Mouse (Mus musculus) erythroblast, embryonic 14.5 days (primary cell): Measurements from ENCODE around the gene Dhx57. TPM values are rescaled to one million over a fixed set of nuclear protein-coding genes. Genes with fewer than 3 reads are reported as not detected.

Experiments used
- H3K27me3 ChIP-seq: 2 replicates; pipeline ENCODE4 v1.6.1; 2012; ENCODE audit warnings: inconsistent platforms; ENCODE audit not compliant: control insufficient read depth
- H3K36me3 ChIP-seq: 2 replicates; pipeline ENCODE4 v1.6.1; 2012; ENCODE audit warnings: mild to moderate bottlenecking, inconsistent platforms; ENCODE audit not compliant: control insufficient read depth
- H3K4me1 ChIP-seq: 2 replicates; pipeline ENCODE4 v1.6.1; 2012; ENCODE audit warnings: inconsistent platforms; ENCODE audit not compliant: control insufficient read depth
- H3K4me3 ChIP-seq: replicated peaks from 2 replicates; pipeline ENCODE3; 2012; ENCODE audit warnings: moderate library complexity, mild to moderate bottlenecking, inconsistent platforms
- H3K9me3 ChIP-seq: 2 replicates; pipeline ENCODE4 v1.6.1; 2012; ENCODE audit warnings: low read length, inconsistent platforms, mixed read lengths; ENCODE audit not compliant: control insufficient read depth
- GATA1 ChIP-seq: IDR thresholded peaks from 2 replicates; pipeline ENCODE4 v1.6.1; 2012; ENCODE audit warnings: low read length, inconsistent platforms, mixed read lengths
- TAL1 ChIP-seq: IDR thresholded peaks from 3 replicates; pipeline ENCODE4 v1.6.1; 2012; ENCODE audit warnings: low read length, inconsistent platforms, mixed read lengths
- polyA plus RNA-seq: library from polyadenylated mRNA; stranded (reverse); fragments of >175 nt; gene quantifications from 2 replicates; pipeline ENCODE4 v1.2.3, GENCODE M21; 2012

Gene Dhx57
- 0.24 and 0.26 TPM in 2 replicates for polyA plus RNA-seq

DNA sequence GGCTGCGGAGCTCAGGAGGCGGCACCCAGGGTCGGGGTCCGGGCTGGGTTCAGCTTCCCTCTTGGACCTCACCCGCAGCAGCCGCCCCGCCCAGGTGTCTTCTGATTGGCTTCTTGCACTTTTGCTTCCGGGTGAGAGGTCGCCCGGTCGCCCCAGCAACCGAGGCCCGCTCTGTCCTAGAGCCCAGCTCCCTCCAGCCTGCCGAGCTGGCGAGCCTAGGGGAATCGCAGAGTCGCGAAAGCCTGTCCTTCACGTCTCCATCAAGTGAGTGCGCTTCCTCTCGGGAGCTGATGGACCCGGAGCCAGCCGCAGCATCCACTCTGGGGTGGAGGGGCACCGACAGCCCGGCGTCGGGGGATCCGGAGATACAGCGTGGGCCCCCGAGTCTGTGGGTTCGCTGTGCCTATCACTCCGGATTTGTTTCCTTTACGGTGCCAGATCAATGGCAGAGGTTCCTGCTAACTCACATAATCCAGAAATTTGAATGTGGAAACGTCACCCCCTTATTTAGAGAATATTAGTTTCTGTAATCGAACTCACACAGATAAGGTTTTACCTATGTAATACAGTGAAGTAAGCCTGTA lies at the start of gene Dhx57, which contains the start of gene Morn2:
TSS of gene Dhx57 (minus strand) at position 403 of the 584 bp plus-strand sequence.
TSS of gene Morn2 (plus strand) at position 130 of the 584 bp plus-strand sequence.
- TF ChIP-seq TAL1: no peak
- no peak for TF ChIP-seq GATA1
- Histone ChIP-seq H3K9me3 (no peaks in the 10 kb centered on the region), H3K27me3 (no peaks in the 10 kb centered on the region)

GRCm38 (mm10) chr17:80332386-80332785 lies 42.1 kb upstream of the Dhx57 start:
- no peak overlapping the region for H3K4me3 ChIP-seq
- no peaks in the 10 kb centered on the region for H3K36me3 ChIP-seq

More for the DNA sequence above, at the start of gene Dhx57, which contains the start of gene Morn2:
- peak within 1 kb of the TSS; percentile 90 for H3K4me3 ChIP-seq
- H3K4me1 ChIP-seq: peaks cover 20% of the 10 kb centered on the region
- H3K36me3 ChIP-seq: no peaks in the 10 kb centered on the region

DNA sequence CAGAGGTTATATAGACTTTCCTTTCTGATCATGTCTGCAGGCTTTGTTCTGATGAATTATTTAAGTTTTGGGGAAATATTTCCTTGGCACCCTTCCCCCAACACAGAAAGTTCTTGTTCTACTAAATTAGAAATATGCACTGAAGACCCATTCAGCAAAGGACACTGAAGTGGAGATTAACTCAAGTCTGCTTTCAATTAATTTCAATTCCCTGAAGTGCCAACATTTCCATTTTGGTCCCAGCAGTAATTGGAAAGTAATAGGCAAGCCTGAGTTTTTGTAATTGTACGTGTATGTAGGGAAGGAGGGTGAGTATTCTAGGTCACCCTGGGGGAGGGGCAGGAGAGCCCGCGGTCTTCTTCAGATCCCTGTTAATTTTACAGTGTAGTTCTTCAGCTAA lies 36.2 kb upstream of the Dhx57 start:
- no peaks in the 10 kb centered on the region for H3K36me3 ChIP-seq
- H3K4me1 ChIP-seq: no peaks in the 10 kb centered on the region
- TF ChIP-seq GATA1: no peak
- no peak for TF ChIP-seq TAL1

More at GRCm38 (mm10) chr17:80332386-80332785, 42.1 kb upstream of the Dhx57 start:
- TF ChIP-seq TAL1: no peak
- no peak for TF ChIP-seq GATA1
- Histone ChIP-seq H3K4me1 (no peaks in the 10 kb centered on the region), H3K27me3 (no peaks in the 10 kb centered on the region), H3K9me3 (no peaks in the 10 kb centered on the region)

DNA sequence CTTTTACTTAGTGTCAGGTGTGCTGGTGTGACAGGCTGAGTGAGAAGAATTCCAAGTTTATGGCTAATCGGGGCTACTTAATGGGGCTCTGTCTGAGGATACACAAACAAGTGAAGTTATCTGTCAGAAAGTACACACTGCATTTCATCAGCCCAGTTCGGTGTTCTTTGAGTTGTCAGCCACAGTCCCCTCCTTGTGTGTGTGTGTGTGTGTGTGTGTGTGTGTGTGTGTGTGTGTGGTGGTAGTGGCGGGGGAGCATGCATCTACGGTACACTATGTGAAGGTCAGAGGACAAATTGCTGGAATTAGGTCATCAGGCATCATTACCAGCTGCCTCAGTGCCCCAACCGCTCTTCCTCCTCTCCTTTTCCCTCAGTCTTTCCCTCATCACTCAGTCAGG lies 35.2 kb upstream of the Dhx57 start:
- TF ChIP-seq TAL1 (no peak), GATA1 (no peak)
- Histone ChIP-seq H3K4me3 (no peak overlapping the region), H3K9me3 (no peaks in the 10 kb centered on the region), H3K27me3 (no peaks in the 10 kb centered on the region), H3K4me1 (no peaks in the 10 kb centered on the region), H3K36me3 (no peaks in the 10 kb centered on the region)

More for the DNA sequence above, 36.2 kb upstream of the Dhx57 start:
- Histone ChIP-seq H3K27me3 (no peaks in the 10 kb centered on the region), H3K9me3 (no peaks in the 10 kb centered on the region), H3K4me3 (no peak overlapping the region)

DNA sequence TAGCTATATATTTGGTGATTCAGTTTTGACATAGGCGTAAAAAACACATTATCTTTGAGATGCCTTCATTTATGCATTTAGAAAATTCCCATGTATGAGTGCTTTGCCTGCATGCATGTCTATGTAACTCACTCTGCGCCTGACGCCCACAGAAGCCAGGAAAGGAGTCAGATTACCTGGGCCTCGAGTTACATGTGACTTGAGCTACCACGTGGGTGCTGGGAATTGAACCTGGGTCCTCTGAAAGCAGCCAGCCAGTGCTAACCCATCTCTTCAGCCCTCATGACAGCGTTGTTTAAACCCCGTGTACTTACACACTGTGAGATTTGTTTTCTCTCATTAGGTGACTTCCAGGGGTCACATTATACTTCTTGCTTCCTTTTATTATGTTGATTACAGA lies 34.2 kb upstream of the Dhx57 start:
- Histone ChIP-seq H3K36me3 (no peaks in the 10 kb centered on the region), H3K27me3 (no peaks in the 10 kb centered on the region), H3K9me3 (no peaks in the 10 kb centered on the region), H3K4me1 (no peaks in the 10 kb centered on the region), H3K4me3 (no peak overlapping the region)
- TF ChIP-seq GATA1: no peak
- TF ChIP-seq TAL1: no peak

DNA sequence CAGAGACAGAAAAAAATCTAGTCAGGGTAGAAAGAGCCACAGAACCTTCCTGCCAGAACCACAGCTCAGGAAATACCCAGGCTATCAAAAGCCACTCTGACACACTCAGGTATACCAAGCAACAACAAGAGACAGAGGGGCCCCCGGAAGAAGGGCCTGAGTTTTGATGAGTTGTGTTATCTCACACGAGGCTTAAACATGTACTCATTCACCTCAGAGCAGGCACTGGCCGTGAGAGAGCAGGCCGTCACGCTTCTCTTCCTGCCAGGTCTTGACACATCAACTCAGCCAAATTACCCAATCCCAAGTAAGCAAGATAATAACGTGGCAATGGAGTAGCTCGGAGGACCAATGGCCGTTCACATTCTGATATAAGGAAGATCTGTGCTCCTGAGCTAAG lies 33.4 kb upstream of the Dhx57 start:
- no peak overlapping the region for H3K4me3 ChIP-seq
- no peaks in the 10 kb centered on the region for H3K4me1 ChIP-seq
- H3K9me3 ChIP-seq: no peaks in the 10 kb centered on the region
- H3K27me3 ChIP-seq: no peaks in the 10 kb centered on the region
- TF ChIP-seq GATA1 (no peak), TAL1 (no peak)
- H3K36me3 ChIP-seq: no peaks in the 10 kb centered on the region

DNA sequence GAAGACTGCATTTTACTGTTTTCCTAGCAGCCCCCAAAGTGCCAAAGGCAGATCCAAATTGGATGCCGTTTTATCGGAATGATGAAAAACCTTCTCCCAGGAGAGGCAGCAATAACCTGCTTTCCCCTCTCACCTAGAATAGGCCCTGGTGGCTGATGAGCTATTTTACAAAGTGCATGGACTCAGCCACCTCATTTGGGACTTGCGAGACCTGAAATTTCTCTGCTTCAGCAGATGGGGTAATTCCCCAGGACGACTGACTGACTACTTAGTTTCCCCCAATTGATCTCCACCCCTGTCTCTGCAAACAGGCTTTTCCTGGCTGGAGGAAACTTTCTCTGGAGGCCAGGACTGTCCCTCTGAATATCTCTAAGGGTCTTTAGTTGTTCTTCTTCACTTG lies 32.7 kb upstream of the Dhx57 start:
- no peaks in the 10 kb centered on the region for H3K36me3 ChIP-seq
- H3K27me3 ChIP-seq: no peaks in the 10 kb centered on the region
- no peak overlapping the region for H3K4me3 ChIP-seq
- no peak for TF ChIP-seq GATA1
- TF ChIP-seq TAL1: no peak
- H3K9me3 ChIP-seq: no peaks in the 10 kb centered on the region
- no peaks in the 10 kb centered on the region for H3K4me1 ChIP-seq

- Histone ChIP-seq H3K36me3 (no peaks in the 10 kb centered on the region), H3K4me3 (no peak overlapping the region)
- TF ChIP-seq TAL1: no peak
- no peak for TF ChIP-seq GATA1
These were observed 32.0 kb upstream of the Dhx57 start for GRCm38 (mm10) chr17:80322228-80322627.

DNA sequence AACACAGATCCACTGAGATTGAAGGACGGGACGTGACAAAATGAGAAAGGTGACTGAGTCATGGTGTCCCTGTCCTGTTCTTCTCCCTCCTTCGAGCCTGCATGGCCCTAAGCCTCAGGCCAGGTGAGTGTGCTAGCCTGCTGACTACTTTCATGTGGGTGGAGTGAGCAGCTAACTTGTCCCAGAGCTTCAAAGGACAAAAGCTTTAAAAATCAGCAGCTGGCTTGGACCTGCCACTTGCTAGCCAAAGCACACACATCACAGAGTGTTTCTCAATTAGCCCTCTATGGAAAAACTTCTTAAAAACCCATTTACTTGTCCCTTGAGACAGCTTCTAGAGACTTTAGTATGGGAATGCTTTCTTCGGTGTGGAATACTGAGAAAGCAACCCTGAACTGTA lies 22.1 kb upstream of the Dhx57 start:
- H3K4me3 ChIP-seq: no peak overlapping the region
- no peaks in the 10 kb centered on the region for H3K27me3 ChIP-seq
- no peaks in the 10 kb centered on the region for H3K9me3 ChIP-seq
- no peak for TF ChIP-seq TAL1
- no peak for TF ChIP-seq GATA1
- no peaks in the 10 kb centered on the region for H3K4me1 ChIP-seq
- H3K36me3 ChIP-seq: no peaks in the 10 kb centered on the region

More at GRCm38 (mm10) chr17:80322228-80322627, 32.0 kb upstream of the Dhx57 start:
- H3K27me3 ChIP-seq: no peaks in the 10 kb centered on the region
- H3K4me1 ChIP-seq: no peaks in the 10 kb centered on the region
- H3K9me3 ChIP-seq: no peaks in the 10 kb centered on the region

GRCm38 (mm10) chr17:80311761-80312160 lies 21.5 kb upstream of the Dhx57 start:
- Histone ChIP-seq H3K36me3 (no peaks in the 10 kb centered on the region), H3K9me3 (no peaks in the 10 kb centered on the region), H3K27me3 (no peaks in the 10 kb centered on the region), H3K4me3 (no peak overlapping the region), H3K4me1 (no peaks in the 10 kb centered on the region)
- TF ChIP-seq GATA1 (no peak), TAL1 (no peak)
